Mouse (Mus musculus) testis, postnatal 10 days (tissue): ENCODE results near the gene R3hdm4.

Experiments
- DNase-seq: peaks from one replicate; pipeline ENCODE4 v3.0.0; 2021; ENCODE audit warnings: low spot score

R3hdm4 gene

DNA sequence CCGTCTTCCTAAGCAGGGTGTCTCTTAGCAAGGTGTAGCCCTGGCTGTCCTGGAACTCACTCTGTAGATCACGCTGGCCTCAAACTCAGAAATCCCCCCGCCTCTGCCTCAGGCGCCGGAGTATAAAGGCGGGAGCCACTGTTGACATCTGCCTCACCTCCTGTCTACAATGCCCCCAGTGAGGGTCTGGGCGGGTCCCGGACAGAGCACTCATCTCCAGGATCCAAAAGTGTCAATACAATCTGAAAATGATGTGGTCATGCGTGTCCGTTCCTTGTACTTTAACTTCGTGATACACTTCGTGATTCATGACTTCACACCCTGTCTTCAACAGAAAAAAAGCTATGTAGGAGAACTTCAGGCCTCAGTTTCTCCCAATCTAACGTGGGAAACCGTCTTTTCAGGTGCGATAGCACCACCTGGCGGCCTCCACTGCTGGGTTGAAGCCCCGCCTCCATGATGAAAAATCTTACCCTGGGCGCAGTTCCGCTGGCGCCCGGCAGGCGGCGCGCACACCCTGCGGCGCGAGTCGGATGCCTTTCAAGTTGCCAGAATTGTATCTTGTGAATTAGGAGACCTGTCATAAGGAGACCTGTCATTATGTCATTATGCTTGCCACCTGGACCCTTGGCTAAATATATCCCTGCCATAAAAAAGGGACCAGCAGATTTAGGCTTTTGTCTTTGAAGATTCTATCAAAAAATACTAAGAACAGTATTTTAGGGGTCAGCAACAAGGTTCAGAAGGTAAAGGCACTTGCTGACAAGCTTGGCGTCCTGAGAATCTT is 4.2 kb upstream of the R3hdm4 start:
- peak; percentile 96 for DNase-seq

DNA sequence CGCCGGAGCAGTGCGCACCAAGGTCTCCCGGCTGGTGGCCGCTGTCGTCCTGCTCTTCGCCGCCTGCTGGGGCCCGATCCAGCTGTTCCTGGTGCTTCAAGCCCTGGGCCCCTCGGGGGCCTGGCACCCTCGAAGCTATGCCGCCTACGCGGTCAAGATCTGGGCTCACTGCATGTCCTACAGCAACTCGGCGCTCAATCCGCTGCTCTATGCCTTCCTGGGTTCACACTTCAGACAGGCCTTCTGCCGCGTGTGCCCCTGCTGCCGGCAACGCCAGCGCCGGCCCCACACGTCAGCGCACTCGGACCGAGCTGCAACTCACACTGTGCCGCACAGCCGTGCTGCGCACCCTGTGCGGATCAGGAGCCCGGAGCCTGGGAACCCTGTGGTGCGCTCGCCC is 564 bp upstream of the R3hdm4 start:
- no peak for DNase-seq

DNA sequence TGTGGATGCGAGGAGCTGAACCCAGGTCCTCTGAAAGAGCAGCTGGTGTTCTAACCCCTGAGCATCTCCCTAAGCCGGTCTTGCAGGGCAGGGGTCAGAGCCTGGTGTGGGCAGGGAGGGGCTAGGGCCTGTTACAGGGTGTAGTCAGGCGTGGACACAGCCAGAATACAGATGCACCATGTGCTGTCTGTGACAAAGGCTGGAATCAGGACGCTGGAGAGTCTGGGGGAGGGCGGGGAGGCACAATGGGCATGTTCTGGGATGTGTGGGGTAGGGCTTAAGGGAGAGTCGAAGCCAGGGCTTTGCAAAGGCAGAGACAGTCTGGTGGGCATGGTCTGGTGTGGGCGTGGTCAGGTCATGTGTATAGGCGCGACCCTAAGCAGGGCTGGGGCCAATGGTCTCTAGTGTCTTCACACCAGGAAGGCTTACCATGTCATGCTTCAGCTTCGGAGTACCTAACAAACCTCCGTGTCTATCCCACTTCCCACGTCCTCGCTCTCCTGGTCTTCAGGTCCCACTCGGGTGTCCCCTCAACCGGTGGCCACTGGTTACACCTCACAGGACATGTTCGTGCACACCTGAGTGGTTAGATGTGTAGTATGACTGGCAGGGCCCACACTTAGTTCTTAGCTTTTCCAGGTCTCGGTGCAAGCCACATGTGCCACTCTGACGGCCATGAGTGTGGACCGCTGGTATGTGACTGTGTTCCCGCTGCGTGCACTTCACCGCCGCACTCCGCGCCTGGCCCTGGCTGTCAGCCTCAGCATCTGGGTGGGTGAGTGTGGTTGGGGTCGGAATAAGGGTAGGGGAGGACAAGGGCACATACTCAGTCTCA is 735 bp downstream of the R3hdm4 start:
- no peak for DNase-seq

GRCm38 (mm10) chr10:79919251-79919849 is 1.7 kb downstream of the R3hdm4 start:
- no peak for DNase-seq

- DNase-seq, result no peak
These were observed 2.6 kb downstream of the R3hdm4 start for GRCm38 (mm10) chr10:79918231-79919078.

DNA sequence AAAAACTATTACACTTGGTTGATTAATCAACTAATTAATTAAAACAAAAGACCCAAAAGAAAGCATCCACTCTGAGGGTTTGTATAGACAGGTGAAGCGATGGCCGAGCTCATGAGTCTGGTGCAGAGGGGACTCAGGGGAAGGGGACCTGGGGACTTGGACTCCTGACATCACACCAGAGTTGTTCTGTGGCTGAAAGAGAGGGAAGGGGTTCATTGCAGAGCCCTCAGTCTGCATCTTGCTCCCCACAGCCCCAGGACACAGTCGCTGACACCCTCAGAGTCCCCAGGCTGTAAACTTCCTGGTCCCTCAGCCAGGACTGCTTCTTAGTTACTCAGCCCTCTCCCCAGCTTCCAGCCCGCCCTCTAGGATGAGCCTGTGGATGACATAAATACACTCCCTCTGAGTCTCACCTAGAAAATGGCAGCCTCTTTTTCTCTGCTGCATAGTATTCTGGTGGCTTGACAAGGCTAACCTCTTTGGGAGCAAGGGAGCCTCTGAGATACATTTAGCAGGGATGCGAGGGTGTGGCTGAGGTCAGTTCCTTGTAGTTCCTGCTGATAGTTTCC is 3.4 kb downstream of the R3hdm4 start:
- DNase-seq, result no peak

- DNase-seq, result peak; percentile 94
These were observed 4.0 kb downstream of the R3hdm4 start, which contains the start of gene Kiss1r for GRCm38 (mm10) chr10:79916808-79917531. Kiss1r (plus strand) TSS chr10:79916971.

GRCm38 (mm10) chr10:79916081-79916480 is 4.9 kb downstream of the R3hdm4 start:
- DNase-seq, result no peak

DNA sequence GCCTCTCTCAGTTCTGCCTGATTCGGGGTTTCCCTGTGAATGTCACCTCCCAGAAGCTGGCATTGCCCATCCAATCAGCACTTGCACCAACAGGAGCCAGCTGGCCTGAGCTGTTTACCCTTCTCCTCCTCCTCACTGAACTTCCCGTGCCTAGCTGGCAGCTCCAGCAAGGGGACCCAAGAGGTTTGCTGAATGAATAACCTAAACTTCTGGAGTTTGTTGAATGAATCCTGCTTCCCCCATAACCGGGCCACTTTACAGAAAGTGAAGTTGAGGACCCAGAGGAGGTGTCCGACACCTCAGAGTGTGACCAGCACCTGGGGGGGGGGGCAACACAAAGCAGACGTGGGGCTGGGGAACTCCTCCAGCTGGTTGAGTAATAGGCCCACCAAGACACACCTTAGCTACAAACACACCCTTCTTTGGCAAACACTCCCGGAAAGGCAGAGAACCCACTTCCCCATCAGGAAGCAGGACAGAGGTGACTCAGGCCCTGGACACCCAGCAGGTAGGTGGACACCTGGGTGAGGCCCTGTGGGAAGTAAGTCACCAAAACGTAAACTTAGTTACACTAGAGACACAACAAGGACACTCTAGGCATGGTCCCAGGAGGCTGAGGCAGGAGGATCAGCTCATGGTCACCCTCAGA is 5.9 kb downstream of the R3hdm4 start:
- no peak for DNase-seq

GRCm38 (mm10) chr10:79914131-79914947 is 6.7 kb downstream of the R3hdm4 start:
- DNase-seq, result no peak

DNA sequence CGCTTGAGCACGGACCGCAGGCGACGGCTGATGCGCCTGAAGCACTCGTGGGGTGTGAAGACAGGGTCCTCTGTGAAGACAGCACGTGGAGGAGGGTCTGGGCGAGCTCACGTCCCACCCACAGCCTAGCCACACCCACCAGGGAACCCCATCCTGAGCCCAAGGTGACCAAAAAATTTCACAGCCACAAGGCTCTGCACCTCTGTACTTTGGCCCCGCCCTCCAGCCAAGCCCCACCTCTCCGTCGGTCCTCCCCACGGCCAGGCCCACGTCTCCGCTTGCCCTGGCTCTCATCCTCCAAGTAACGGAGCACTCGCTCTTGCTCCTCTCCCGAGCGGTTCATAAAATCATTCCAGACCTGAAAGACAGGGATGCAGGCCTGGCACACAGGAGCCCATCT is 8.6 kb downstream of the R3hdm4 start:
- DNase-seq, result no peak

- DNase-seq, result no peak
These were observed 10.5 kb downstream of the R3hdm4 start, which contains the start of gene Gm26602 for GRCm38 (mm10) chr10:79910556-79910955. Gm26602 (plus strand) TSS chr10:79910856.

DNA sequence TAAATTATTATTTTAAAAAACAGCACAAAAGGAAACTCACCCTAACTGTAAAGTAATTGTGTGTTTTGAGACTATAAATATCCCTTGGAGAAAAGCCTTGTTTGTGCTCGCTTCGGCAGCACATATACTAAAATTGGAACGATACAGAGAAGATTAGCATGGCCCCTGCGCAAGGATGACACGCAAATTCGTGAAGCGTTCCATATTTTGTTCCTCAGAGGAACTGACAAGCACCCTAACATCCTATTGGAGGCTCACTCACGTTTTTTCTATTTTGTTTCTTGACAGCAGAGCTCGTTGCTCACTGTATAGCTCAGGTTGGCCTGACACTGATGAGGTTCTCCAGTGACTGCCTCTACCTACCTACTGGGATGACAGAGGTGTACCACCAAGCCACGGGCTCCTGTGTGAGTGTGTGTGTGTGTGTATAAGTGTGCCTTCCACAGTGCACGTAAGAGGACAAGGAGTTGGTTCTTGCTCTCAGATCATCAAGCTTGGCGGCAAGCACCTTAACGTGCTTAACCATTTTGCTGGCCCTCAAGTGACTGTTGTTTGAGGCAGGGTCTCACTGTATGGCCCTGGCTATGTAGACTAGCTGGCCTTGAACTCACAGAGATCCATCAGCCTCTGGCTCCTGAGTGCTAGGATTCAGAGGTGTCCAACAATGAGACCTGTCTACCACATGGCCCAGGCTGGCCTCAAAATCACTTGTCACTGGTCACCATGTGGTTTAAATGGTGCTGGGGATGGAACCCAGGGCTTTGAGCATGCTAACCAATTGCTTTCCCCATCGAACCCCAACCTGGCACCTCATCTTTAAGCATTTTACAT is 11.7 kb downstream of the R3hdm4 start:
- DNase-seq, result no peak

DNA sequence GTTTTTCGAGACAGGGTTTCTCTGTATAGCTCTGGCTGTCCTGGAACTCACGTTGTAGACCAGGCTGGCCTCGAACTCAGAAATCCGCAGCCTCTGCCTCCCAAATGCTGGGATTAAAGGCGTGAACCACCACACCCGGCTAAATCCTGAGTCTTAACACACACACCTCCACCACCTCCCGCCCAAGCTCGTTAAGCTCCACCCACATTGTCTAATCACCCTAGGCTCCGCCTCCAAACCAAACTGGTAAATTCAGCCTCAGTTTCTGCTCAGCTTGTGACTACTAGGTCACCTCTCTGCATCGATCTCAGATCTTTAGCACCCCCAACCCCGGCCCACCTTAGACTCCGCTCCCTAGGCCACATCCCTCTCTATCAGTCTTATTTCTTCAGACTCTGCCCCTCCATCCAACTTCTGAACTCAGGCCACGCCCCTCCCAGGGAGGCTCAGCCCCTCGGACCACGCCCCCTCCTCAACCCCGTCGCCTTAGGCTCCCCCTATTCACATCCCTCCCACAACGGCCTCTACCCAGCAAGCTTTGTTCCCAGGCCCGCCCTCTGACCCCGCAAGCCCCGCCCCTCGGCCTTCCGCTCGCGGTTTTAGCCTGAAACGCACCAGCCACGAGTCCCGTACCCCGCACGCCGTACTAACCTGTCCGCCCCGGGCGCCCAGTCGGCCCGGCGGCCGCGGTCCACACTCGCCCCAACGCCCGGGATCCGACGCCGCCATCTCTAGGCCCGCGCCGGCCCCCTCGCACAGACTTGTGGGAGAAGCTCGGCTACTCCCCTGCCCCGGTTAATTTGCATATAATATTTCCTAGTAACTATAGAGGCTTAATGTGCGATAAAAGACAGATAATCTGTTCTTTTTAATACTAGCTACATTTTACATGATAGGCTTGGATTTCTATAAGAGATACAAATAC is 12.6 kb downstream of the R3hdm4 start, which contains the start of gene Med16:
Gene Med16, minus strand, starts transcription at position 757 of the 925 bp plus-strand sequence.
- DNase-seq, result peak; percentile 99

GRCm38 (mm10) chr10:79907415-79907814 is 13.6 kb downstream of the R3hdm4 start:
- no peak for DNase-seq

DNA sequence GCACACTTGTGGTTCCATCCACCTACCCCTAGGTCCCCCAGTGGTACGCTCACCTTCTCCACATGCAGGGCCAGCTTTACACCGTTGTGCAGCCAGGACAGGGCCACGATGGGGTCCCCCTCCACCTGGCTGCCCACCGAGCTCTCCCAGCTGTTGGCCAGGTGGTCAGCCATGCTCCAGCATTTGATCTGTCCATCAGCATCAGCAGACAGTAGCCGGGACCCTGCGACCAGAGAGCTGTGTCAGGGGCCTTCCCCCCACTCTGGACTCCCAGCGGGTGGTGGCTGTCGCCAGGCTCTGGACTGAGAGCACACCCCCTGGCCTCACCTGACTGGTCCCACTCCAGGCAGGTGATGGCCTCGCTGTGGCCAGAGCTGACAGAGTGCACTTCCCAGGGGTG is 14.3 kb downstream of the R3hdm4 start:
- DNase-seq, result no peak

- no peak for DNase-seq
These were observed 20.0 kb downstream of the R3hdm4 start for GRCm38 (mm10) chr10:79900951-79901410.
